Mouse (Mus musculus): ENCODE measurements around the gene Ecd. TPM values are rescaled to one million over a fixed set of nuclear protein-coding genes. Genes with fewer than 3 reads are reported as not detected.
A peak's percentile ranks its signal among the peaks of the same experiment; 100 is the strongest.

Gene Ecd
- polyA plus RNA-seq, 1 experiment, result 14.4 TPM

DNA sequence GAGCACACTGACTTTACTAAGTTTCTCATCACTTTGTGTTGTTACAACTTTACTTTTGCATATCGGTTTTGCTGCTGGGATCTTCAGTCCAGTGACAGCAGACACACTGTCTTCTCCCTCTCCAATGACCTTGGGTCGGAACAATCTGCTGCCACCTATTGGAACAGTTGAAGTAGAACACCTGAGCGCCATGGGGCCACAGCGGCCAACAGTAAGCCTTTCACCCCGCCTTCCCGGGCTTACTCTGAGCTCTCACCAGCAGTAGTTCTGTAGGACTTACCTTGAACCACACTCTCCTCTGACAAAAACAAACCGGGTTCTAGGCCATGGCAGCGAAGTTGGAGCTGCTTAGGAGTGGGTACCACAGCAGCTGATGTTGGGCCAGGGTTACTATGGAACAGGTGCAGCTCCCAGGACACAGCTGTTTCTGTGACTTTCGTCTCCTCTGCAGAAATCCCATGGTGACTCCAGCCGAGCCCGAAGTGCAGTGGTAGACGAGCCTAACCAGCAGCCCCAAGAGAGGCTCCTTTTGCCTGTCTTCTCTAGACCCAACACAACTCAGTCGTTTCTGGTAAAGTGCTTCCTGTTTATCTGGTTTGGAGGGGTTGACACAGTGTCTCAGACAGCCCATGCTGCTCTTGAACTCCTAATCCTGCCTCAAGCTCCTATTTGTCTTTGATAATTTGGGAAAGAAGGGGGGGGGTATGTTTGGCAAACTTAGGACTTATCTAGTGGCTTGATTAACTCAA is 30.6 kb upstream of the Ecd start:
- WGBS, result 31% methylated on average over 13 of the region's 13 CpGs
- TF ChIP-seq POLR2A (IDR thresholded peaks at IDR 0.05; ENCODE audit: borderline replicate concordance, extremely low read depth, low read depth, low read length), result no peak
- TF ChIP-seq CTCF (IDR thresholded peaks at IDR 0.05; ENCODE audit: insufficient read depth, low read length), result peak; percentile 64
- Histone ChIP-seq H3K4me1 (ENCODE audit: control insufficient read depth, insufficient read depth, low read length) (no peaks in the 10 kb centered on the region; the same call in 1 of the 2 replicates), H3K4me3 (replicated peaks; ENCODE audit: extremely low read depth, low read depth, low read length) (peak overlapping the region; percentile 46)
- DNase-seq, result peak; percentile 33

DNA sequence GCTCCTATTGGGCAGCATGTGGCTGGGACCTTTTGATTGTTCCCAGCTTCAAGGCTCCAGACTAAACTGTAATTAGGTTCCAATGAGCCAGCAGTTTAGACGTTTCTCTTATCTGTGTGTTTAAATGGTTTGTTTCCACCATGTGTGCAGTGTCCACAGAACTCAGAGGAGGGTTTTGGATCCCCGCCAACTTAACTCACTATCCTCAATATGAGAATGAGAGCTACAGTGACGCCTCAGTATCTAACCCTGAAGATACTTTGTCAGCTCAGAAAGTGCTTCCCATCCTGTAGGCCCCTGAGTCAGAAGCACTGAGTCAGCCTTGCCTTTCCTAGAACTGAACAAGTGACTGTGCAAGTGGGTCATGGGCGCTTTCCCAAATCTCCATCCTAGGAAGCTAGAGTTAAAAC is 29.2 kb upstream of the Ecd start:
- WGBS, result 52% methylated on average over 4 of the region's 4 CpGs
- Histone ChIP-seq H3K4me3 (replicated peaks; ENCODE audit: extremely low read depth, low read depth, low read length) (no peak overlapping the region), H3K4me1 (ENCODE audit: control insufficient read depth, insufficient read depth, low read length) (no peaks in the 10 kb centered on the region; the same call in 1 of the 2 replicates)
- no peak for DNase-seq
- TF ChIP-seq POLR2A (IDR thresholded peaks at IDR 0.05; ENCODE audit: borderline replicate concordance, extremely low read depth, low read depth, low read length) (no peak), CTCF (IDR thresholded peaks at IDR 0.05; ENCODE audit: insufficient read depth, low read length) (no peak)

- no peak for DNase-seq
- peaks cover 2% of the 10 kb centered on the region; the same call in 1 of the 2 replicates for H3K4me1 ChIP-seq (ENCODE audit: control insufficient read depth, insufficient read depth, low read length)
- H3K4me3 ChIP-seq (replicated peaks; ENCODE audit: extremely low read depth, low read depth, low read length), result no peak overlapping the region
- WGBS, result 87% methylated on average over 1 of the region's 1 CpGs
- TF ChIP-seq CTCF (IDR thresholded peaks at IDR 0.05; ENCODE audit: insufficient read depth, low read length), result no peak
- TF ChIP-seq POLR2A (IDR thresholded peaks at IDR 0.05; ENCODE audit: borderline replicate concordance, extremely low read depth, low read depth, low read length), result no peak
Observed at GRCm38 (mm10) chr14:20371854-20372253, 23.9 kb upstream of the Ecd start.

DNA sequence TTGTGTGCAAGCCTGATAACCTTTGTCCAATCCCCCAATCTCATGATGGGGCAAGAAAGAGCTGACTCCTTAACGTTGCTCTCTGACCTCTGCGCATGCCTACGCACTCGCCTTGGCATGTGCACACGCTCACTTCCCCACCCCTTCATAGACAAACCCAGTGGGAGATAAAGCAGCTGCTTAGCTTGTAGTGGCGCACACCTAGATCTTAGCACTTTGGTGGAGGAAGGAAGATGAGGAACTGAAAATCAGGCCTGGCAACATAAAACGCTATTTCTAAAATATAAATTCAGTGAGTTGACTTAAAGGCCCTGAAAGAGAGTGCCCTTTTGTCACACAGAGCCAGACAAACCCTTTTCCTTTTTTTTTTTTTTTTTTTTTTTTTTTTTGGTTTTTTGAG is 22.9 kb upstream of the Ecd start:
- TF ChIP-seq POLR2A (IDR thresholded peaks at IDR 0.05; ENCODE audit: borderline replicate concordance, extremely low read depth, low read depth, low read length) (no peak), CTCF (IDR thresholded peaks at IDR 0.05; ENCODE audit: insufficient read depth, low read length) (no peak)
- Histone ChIP-seq H3K4me3 (replicated peaks; ENCODE audit: extremely low read depth, low read depth, low read length) (no peak overlapping the region), H3K4me1 (ENCODE audit: control insufficient read depth, insufficient read depth, low read length) (peaks cover 2% of the 10 kb centered on the region; the same call in 1 of the 2 replicates)
- 80% methylated on average over 7 of the region's 7 CpGs for WGBS
- DNase-seq, result no peak

- Histone ChIP-seq H3K4me3 (replicated peaks; ENCODE audit: extremely low read depth, low read depth, low read length) (no peak overlapping the region), H3K4me1 (ENCODE audit: control insufficient read depth, insufficient read depth, low read length) (peaks cover 2% of the 10 kb centered on the region; the same call in 1 of the 2 replicates)
- no peak for DNase-seq
- WGBS, result 95% methylated on average over 3 of the region's 3 CpGs
- TF ChIP-seq CTCF (IDR thresholded peaks at IDR 0.05; ENCODE audit: insufficient read depth, low read length) (no peak), POLR2A (IDR thresholded peaks at IDR 0.05; ENCODE audit: borderline replicate concordance, extremely low read depth, low read depth, low read length) (no peak)
Observed at GRCm38 (mm10) chr14:20368271-20368670, 20.4 kb upstream of the Ecd start.

DNA sequence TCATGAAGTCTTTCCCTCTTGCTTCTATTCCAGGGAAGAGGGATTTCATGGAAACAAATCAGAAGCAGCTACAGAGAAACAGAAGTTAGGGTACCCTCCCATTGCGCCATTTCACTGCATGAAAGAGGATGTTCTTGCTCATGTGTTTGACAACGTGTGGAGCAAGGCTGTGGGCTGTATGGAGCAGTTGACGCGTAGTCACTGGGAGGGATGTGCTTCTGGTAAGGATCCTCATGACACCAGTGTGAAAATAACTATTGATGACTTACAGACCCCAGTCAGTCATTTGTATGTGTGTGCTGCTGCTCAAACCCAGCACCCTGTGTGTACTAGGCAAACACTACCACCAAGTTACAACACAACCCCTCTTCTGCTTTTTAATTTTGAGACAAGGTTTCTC is 15.3 kb upstream of the Ecd start:
- Histone ChIP-seq H3K4me1 (ENCODE audit: control insufficient read depth, insufficient read depth, low read length) (no peaks in the 10 kb centered on the region), H3K4me3 (replicated peaks; ENCODE audit: extremely low read depth, low read depth, low read length) (no peak overlapping the region)
- no peak for TF ChIP-seq POLR2A (IDR thresholded peaks at IDR 0.05; ENCODE audit: borderline replicate concordance, extremely low read depth, low read depth, low read length)
- TF ChIP-seq CTCF (IDR thresholded peaks at IDR 0.05; ENCODE audit: insufficient read depth, low read length), result no peak
- DNase-seq, result no peak
- 88% methylated on average over 4 of the region's 4 CpGs for WGBS

DNA sequence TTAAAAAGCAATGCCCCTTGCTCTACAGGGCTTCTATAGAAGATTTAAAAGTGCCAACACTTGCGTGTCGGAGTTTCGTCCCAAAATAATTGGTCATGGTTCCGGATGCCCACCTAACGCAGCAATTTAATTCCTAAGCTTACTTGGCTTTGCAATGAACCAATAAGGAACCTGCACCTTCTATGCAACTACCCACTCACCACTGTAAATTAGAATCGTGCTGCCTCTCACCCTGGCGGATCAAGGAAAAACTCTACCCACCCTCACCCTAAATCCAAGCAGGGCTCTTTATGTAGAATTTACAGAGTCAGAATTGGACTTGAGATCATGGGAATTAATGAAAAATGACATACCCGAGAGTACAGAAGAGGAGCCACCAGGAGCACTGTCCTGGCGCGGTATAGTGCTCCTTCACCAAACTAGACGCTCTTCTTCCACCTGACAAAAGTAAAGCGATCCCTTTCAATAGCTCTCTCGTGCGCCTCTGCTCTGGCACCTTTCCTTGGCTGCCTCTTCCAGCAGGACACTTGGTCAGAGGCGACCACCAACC is 405 bp downstream of the Ecd start:
- DNase-seq, result no peak
- no peak for TF ChIP-seq CTCF (IDR thresholded peaks at IDR 0.05; ENCODE audit: insufficient read depth, low read length)
- TF ChIP-seq POLR2A (IDR thresholded peaks at IDR 0.05; ENCODE audit: borderline replicate concordance, extremely low read depth, low read depth, low read length), result no peak
- H3K4me1 ChIP-seq (ENCODE audit: control insufficient read depth, insufficient read depth, low read length), result peaks cover 3% of the 10 kb centered on the region; the same call in 1 of the 2 replicates
- H3K4me3 ChIP-seq (replicated peaks; ENCODE audit: extremely low read depth, low read depth, low read length), result peak overlapping the region; percentile 86
- WGBS, result 2% methylated on average over 15 of the region's 15 CpGs

DNA sequence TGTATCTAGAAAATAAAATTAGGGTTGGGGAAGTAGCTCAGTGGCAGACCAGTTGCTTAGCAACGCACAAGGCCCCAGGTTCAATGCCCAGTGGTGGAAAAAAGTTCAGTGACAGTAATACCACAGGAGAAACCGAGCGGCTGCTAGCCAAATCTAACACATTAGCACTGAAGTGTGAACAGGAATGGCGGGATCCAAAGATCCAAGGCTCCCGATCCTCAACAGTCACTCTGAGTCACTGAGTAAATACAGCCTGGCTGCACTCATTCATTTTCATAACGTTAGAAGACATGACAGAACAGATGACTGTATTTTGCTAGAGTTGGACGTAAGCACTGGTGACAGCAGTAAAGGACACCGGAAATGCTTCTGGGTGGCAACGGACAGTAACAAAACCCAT is 2.0 kb downstream of the Ecd start:
- WGBS, result 74% methylated on average over 9 of the region's 9 CpGs
- no peak for DNase-seq
- H3K4me1 ChIP-seq (ENCODE audit: control insufficient read depth, insufficient read depth, low read length), result peaks cover 3% of the 10 kb centered on the region; the same call in 1 of the 2 replicates
- H3K4me3 ChIP-seq (replicated peaks; ENCODE audit: extremely low read depth, low read depth, low read length), result no peak overlapping the region
- no peak for TF ChIP-seq CTCF (IDR thresholded peaks at IDR 0.05; ENCODE audit: insufficient read depth, low read length)

DNA sequence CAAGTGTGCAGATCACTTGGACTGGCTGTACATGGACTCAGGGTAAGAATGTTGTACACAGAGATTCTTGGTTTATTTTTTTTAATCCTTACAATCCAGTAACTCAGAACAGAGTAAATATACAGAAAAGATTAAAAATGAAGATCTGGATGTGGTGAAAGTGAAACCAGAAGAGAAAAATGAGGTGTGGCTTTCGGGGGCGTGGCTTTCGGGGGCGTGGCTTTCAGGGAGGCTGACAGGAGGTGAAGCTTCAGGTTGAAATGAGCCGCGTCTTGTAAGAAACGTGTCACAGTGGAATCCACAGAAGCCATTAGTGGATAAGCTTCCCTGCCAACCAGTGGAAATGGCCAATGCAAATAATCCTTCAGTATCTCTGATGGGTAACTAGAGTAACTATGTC is 7.1 kb downstream of the Ecd start:
- no peak overlapping the region for H3K4me3 ChIP-seq (replicated peaks; ENCODE audit: extremely low read depth, low read depth, low read length)
- no peak for TF ChIP-seq CTCF (IDR thresholded peaks at IDR 0.05; ENCODE audit: insufficient read depth, low read length)
- no peak for TF ChIP-seq POLR2A (IDR thresholded peaks at IDR 0.05; ENCODE audit: borderline replicate concordance, extremely low read depth, low read depth, low read length)
- no peak for DNase-seq
- H3K4me1 ChIP-seq (ENCODE audit: control insufficient read depth, insufficient read depth, low read length), result no peaks in the 10 kb centered on the region
- WGBS, result 78% methylated on average over 7 of the region's 7 CpGs

- DNase-seq, result peak; percentile 17
- no peaks in the 10 kb centered on the region for H3K4me1 ChIP-seq (ENCODE audit: control insufficient read depth, insufficient read depth, low read length)
- 81% methylated on average over 8 of the region's 8 CpGs for WGBS
- TF ChIP-seq CTCF (IDR thresholded peaks at IDR 0.05; ENCODE audit: insufficient read depth, low read length) (no peak), POLR2A (IDR thresholded peaks at IDR 0.05; ENCODE audit: borderline replicate concordance, extremely low read depth, low read depth, low read length) (no peak)
- H3K4me3 ChIP-seq (replicated peaks; ENCODE audit: extremely low read depth, low read depth, low read length), result no peak overlapping the region
Observed at GRCm38 (mm10) chr14:20340149-20340548, 7.8 kb downstream of the Ecd start.

Measured in lung, adult 2 months (tissue).